Mouse (Mus musculus) forebrain, embryonic 16.5 days (tissue): ENCODE measurements at regions not wholly inside any gene's neighbourhood (a gene's known extent, or its start where the extent isn't known, plus 50 kb on each side); places are given as distances from the start of the nearest gene placed in this dataset.

Experiments used
- ATAC-seq: fragments of 200-750 bp; cut with Nextera tagmentation; 2 replicates; pipeline ENCODE4 v1.8.0; 2017; ENCODE audit warnings: mild to moderate bottlenecking, moderate library complexity
- H3K27ac ChIP-seq: fragments of 300-500 bp; sonication (generic); 2 replicates; pipeline ENCODE4 v1.5.1; 2014; ENCODE audit warnings: low read length, control low read depth
- H3K27me3 ChIP-seq: fragments of 300-500 bp; sonication (generic); replicated peaks from 2 replicates; pipeline ENCODE4 v1.6.1; 2014; ENCODE audit warnings: low read length; ENCODE audit not compliant: control insufficient read depth, insufficient read depth
- H3K36me3 ChIP-seq: fragments of 300-500 bp; sonication (generic); 2 replicates; pipeline ENCODE4 v1.6.1; 2014; ENCODE audit not compliant: control insufficient read depth, insufficient read depth
- H3K4me1 ChIP-seq: fragments of 300-500 bp; sonication (generic); replicated peaks from 2 replicates; pipeline ENCODE4 v1.6.1; 2014; ENCODE audit warnings: low read length; ENCODE audit not compliant: control insufficient read depth, insufficient read depth
- H3K4me2 ChIP-seq: fragments of 300-500 bp; sonication (generic); 2 replicates; pipeline ENCODE4 v1.6.1; 2014; ENCODE audit warnings: mild to moderate bottlenecking, low read length, control low read depth
- H3K4me3 ChIP-seq: fragments of 300-500 bp; sonication (generic); replicated peaks from 2 replicates; pipeline ENCODE4 v1.5.1; 2014; ENCODE audit warnings: mild to moderate bottlenecking, low read length, control low read depth
- H3K9ac ChIP-seq: fragments of 300-500 bp; sonication (generic); replicated peaks from 2 replicates; pipeline ENCODE4 v1.6.1; 2014; ENCODE audit warnings: low read depth, low read length, control low read depth
- H3K9me3 ChIP-seq: fragments of 300-500 bp; sonication (generic); 2 replicates; pipeline ENCODE4 v1.6.1; 2016; ENCODE audit warnings: low read length; ENCODE audit not compliant: control insufficient read depth
- WGBS: fragments of 180-500 bp; shearing (Covaris S2); extraction: QIAGEN DNeasy Blood & Tissue Kit; methylation state at CpG from one replicate; pipeline ENCODE4 v1.1.7; 2014; 5-methylcytosine and 5-hydroxymethylcytosine counted together

DNA sequence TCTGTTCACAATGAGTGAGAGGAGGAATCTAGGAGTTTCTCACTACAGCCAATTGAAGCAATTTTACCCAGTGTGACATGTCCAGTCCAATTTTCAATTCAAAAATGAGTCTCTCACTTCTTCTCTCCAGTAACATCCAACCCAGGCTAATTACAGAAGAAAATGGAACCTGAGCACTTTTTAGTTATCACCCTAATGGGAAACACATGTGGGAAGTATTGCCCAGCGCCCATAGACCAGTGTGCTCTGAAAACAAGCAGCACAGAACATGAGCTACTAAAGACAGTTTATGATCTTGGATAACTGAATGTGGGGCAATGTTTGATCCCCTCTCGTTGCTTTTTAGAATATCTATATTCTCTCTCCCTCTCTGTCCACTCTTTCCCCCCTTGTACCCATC, 70.5 kb upstream of the Efemp1 start:
- H3K27ac ChIP-seq: no peak overlapping the region
- no peaks in the 10 kb centered on the region for H3K27me3 ChIP-seq
- H3K4me2 ChIP-seq: no peak overlapping the region
- no peaks in the 10 kb centered on the region for H3K9me3 ChIP-seq
- no peak overlapping the region for H3K9ac ChIP-seq
- 79% methylated on average over 2 of the region's 2 CpGs for WGBS
- no peaks in the 10 kb centered on the region for H3K4me1 ChIP-seq
- H3K4me3 ChIP-seq: no peak overlapping the region
- no peaks in the 10 kb centered on the region for H3K36me3 ChIP-seq
- no peak for ATAC-seq

DNA sequence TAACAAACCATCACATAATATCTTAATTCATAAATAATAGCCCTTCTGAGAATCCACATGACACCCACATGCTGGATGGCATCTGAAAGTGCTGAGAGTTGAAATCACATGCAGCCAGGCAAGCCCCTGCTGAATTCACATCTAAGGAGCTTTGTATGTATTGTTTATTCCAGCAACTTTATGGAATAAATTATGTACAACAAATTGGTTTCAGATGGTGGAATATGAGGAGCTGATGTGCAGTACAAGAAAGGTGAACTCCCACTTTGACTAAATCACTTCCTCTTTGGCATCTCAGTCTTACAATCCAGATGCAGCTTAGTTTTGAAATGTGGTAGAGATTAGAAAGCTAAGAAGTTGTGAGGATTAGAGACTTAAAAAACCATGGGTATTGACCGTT, 82.2 kb upstream of the Efemp1 start:
- H3K9ac ChIP-seq: no peak overlapping the region

DNA sequence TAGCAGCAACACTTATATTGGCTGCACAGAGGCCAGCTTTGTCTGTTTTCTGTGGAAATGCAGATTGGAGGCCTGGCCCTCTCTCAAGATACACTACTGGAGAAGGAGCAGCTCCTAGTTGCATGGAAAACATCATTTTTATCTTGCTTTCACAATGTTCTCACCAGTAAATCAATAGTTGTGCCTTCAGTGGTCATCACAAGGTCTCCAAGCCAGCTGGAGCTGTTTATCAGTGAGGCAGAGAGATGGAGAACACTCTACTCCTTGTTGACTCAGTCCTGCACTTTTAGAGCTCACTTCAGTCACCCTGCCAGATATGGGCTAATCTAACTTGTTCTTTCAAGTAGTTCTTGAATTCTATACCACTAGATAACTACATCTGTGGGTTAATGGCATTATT, 92.3 kb upstream of the Efemp1 start:
- H3K4me2 ChIP-seq: no peak overlapping the region
- ATAC-seq: no peak
- H3K9me3 ChIP-seq: no peaks in the 10 kb centered on the region
- no peaks in the 10 kb centered on the region for H3K27me3 ChIP-seq
- no peak overlapping the region for H3K4me3 ChIP-seq
- H3K4me1 ChIP-seq: no peaks in the 10 kb centered on the region
- H3K36me3 ChIP-seq: no peaks in the 10 kb centered on the region
- H3K27ac ChIP-seq: no peak overlapping the region
- H3K9ac ChIP-seq: no peak overlapping the region

More for the DNA sequence above, 82.2 kb upstream of the Efemp1 start:
- ATAC-seq: no peak
- no peak overlapping the region for H3K4me2 ChIP-seq
- H3K27ac ChIP-seq: no peak overlapping the region
- no peaks in the 10 kb centered on the region for H3K36me3 ChIP-seq
- no peaks in the 10 kb centered on the region for H3K9me3 ChIP-seq
- no peaks in the 10 kb centered on the region for H3K4me1 ChIP-seq
- whole genome bisulfite sequencing: 83% methylated on average over 1 of the region's 1 CpGs
- no peaks in the 10 kb centered on the region for H3K27me3 ChIP-seq
- H3K4me3 ChIP-seq: no peak overlapping the region

DNA sequence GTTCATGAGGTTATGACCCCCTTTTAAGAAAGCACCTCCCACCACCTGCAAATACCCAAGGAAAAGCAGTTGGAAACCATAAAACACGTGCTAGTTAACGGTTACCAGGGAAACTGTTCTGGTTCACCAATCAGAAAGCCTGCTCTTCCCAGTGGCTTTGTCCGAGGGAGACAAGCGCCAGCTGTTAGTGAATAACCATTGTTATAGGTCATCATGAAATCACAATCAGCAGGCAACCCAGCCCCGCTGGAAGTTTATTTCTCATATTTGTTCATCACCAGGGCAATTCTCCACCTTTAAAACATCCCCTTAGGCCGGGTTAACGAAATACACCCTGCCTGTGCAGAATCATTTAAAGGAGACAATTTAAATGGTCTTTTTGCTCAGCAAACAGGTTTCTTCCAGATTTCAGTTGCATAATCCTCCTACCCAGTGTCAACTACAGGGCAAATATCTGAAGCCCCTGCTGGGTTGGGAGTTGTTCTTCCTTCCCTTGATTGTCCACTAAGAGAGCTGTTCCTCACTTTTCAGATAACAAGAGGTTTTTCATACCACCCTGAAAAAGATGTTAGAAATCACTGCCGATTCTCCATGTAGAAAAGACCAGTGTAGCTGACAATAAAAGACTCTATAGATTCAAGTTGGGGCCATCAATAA, 117.9 kb upstream of the Efemp1 start:
- Histone ChIP-seq H3K9me3 (no peaks in the 10 kb centered on the region), H3K9ac (peak overlapping the region; percentile 39), H3K27ac (peak overlapping the region; percentile 47), H3K4me1 (peaks cover 6% of the 10 kb centered on the region), H3K36me3 (no peaks in the 10 kb centered on the region), H3K4me2 (peak overlapping the region; percentile 45), H3K4me3 (peak overlapping the region; percentile 31), H3K27me3 (no peaks in the 10 kb centered on the region)
- 1% methylated on average over 8 of the region's 8 CpGs for WGBS
- peak; percentile 94 for ATAC-seq

DNA sequence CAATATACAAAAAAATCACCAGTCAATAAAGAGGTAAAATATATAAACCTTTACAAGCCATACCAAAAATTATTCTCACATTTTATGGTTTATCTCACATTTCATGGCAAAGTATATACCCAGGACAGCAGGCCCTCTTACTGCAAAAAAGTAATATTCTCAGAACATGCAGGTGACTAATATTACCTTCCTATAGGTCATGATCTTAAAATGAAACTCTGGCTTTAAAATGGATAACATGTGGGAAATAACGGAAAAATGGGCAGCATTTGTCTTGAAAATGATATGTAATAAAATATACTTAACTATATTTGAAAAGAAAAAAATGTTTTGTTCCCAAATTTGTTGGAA, 118.4 kb upstream of the Efemp1 start:
- peaks cover 6% of the 10 kb centered on the region for H3K4me1 ChIP-seq
- H3K27ac ChIP-seq: no peak overlapping the region
- ATAC-seq: no peak
- no peaks in the 10 kb centered on the region for H3K27me3 ChIP-seq
- no peaks in the 10 kb centered on the region for H3K36me3 ChIP-seq
- WGBS: 33% methylated on average over 1 of the region's 1 CpGs
- no peak overlapping the region for H3K4me3 ChIP-seq
- H3K9ac ChIP-seq: no peak overlapping the region
- no peaks in the 10 kb centered on the region for H3K9me3 ChIP-seq
- no peak overlapping the region; the same call in 1 of the 2 replicates for H3K4me2 ChIP-seq

DNA sequence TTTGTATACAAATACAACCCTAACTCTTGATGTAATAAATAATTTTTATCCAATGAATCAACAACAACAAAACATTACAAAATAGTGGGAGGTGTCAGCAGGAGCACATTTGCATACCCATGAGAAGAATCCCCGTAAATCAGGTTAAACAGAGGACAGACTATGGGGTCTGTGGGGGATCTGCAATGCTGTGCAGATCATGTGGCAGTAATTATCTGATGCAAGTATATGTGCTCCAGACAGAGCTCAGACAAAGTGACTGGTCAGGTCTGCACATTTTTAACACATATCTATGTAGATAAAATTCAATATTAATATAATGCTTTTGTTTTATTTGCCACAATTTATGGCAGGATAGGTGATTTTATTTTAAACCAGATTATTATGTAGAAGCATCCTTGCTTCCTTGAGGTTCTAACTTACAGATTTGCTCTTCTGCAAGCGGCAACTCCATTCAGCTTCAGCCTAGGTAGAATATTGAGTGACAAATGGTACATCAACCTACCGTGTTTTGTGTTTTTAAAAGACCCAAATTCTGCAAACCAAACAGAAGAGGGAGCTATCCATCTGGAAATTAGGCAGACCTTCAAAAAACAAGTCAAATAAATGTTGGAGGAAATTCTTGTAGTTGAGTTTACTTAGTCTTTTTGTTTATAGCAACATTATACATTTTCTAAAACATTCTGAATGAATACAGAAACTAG, 119.0 kb upstream of the Efemp1 start:
- no peaks in the 10 kb centered on the region for H3K9me3 ChIP-seq
- H3K4me3 ChIP-seq: no peak overlapping the region
- H3K9ac ChIP-seq: no peak overlapping the region
- no peak for ATAC-seq
- H3K27me3 ChIP-seq: no peaks in the 10 kb centered on the region
- H3K4me2 ChIP-seq: no peak overlapping the region
- peaks cover 6% of the 10 kb centered on the region for H3K4me1 ChIP-seq
- no peak overlapping the region for H3K27ac ChIP-seq
- H3K36me3 ChIP-seq: no peaks in the 10 kb centered on the region
- WGBS: 31% methylated on average over 3 of the region's 3 CpGs

DNA sequence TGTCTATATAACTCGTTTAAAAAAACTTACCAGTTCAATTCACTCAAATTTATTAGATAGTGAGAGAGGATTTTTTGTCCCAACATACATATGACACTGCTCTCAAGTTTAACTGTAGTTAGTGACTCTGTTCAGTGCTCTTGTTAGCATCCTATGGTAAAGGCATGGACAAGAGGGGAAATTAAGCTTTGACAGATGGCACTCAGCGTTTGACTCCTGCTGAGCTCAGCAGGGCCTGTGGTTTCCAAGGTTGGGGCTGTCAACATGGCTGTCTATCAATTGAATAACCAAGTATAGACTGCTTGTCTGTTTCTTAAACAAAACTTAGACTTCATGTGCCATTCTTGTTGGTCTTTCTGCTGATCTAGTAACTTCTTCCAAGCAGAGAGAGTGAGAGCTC, 122.9 kb upstream of the Efemp1 start:
- no peak overlapping the region for H3K4me2 ChIP-seq
- H3K4me3 ChIP-seq: no peak overlapping the region
- H3K27ac ChIP-seq: no peak overlapping the region
- H3K4me1 ChIP-seq: peaks cover 4% of the 10 kb centered on the region
- H3K9me3 ChIP-seq: no peaks in the 10 kb centered on the region
- H3K27me3 ChIP-seq: no peaks in the 10 kb centered on the region
- no peak overlapping the region for H3K9ac ChIP-seq
- H3K36me3 ChIP-seq: no peaks in the 10 kb centered on the region
- no peak for ATAC-seq
- 60% methylated on average over 2 of the region's 2 CpGs for WGBS

DNA sequence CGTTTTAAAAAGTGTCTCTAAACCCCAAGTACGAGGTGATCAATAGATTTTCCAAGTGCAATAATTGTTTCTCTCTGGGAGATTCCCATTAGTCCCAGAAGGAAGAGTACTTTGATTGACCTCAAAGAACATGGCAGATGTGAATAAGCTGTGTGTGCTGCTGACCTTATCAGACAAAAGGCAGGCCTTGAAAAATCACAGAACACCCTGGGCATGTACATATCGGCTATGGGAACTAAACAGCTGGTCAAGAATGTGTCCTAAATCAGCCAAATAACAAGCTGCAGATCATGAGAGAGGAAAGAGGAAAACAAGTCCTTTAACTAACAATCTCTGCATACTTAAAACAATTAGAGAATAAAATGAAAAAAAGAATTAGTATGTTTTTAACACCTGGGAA, 125.4 kb upstream of the Ccdc85a start:
- Histone ChIP-seq H3K27ac (no peak overlapping the region), H3K27me3 (no peaks in the 10 kb centered on the region), H3K36me3 (no peaks in the 10 kb centered on the region), H3K4me1 (no peaks in the 10 kb centered on the region), H3K4me3 (no peak overlapping the region), H3K9me3 (no peaks in the 10 kb centered on the region), H3K4me2 (no peak overlapping the region), H3K9ac (no peak overlapping the region)
- WGBS: 81% methylated on average over 3 of the region's 3 CpGs
- no peak for ATAC-seq

DNA sequence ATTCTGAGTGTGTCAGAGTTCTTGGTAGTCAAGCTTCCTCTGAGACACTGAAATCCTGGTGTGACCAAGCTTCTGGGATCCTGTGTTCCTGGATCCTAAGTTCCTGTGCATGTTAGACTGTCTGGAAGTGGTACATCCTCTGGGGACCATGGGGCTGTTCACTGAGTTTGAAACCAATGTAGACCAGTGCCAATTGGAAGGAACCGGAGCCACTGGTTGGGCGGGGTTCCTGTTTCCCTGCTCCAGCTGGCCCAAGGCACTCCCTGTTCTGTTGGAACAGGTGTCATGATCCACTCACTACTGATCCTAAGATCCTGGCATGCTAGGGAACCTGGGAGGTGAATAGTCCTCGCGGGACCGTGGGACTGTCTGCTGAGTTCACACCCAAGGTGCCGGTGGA, 124.3 kb upstream of the Ccdc85a start:
- Histone ChIP-seq H3K27me3 (no peaks in the 10 kb centered on the region), H3K9ac (no peak overlapping the region), H3K27ac (no peak overlapping the region), H3K4me2 (no peak overlapping the region), H3K4me1 (no peaks in the 10 kb centered on the region), H3K4me3 (no peak overlapping the region), H3K9me3 (no peaks in the 10 kb centered on the region), H3K36me3 (no peaks in the 10 kb centered on the region)
- no peak for ATAC-seq
- WGBS: 96% methylated on average over 6 of the region's 6 CpGs

DNA sequence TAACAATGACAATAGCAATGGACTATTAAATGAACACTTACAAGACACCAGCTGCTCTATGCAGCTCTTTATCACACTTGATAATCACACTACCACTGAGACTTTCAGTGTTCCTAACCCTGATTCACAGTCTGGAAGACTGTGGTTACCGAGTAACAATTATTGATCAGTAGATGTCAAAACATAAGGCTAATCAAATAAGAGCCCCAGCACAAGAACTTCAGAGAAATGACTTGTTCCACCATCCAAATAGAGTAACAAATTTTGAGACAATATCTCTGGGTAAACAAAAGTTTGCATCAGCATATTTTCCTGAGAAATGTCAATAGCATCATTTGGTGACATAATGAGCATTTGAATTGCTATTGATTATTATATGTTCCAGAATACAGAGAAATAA, 118.3 kb upstream of the Ccdc85a start:
- H3K27ac ChIP-seq: no peak overlapping the region
- 76% methylated on average over 1 of the region's 1 CpGs for WGBS
- H3K4me2 ChIP-seq: no peak overlapping the region
- no peaks in the 10 kb centered on the region for H3K27me3 ChIP-seq
- H3K9me3 ChIP-seq: no peaks in the 10 kb centered on the region
- H3K4me3 ChIP-seq: no peak overlapping the region
- no peak for ATAC-seq
- no peaks in the 10 kb centered on the region for H3K36me3 ChIP-seq
- H3K4me1 ChIP-seq: peaks cover 8% of the 10 kb centered on the region
- H3K9ac ChIP-seq: no peak overlapping the region
